Mouse (Mus musculus): Measurements from ENCODE around the gene Phf13.
"Not testable (repeated sequence)": the region's sequence is repeated elsewhere in the genome, so short reads cannot be mapped to it uniquely, and the experiment has no call there.

Gene Phf13

DNA sequence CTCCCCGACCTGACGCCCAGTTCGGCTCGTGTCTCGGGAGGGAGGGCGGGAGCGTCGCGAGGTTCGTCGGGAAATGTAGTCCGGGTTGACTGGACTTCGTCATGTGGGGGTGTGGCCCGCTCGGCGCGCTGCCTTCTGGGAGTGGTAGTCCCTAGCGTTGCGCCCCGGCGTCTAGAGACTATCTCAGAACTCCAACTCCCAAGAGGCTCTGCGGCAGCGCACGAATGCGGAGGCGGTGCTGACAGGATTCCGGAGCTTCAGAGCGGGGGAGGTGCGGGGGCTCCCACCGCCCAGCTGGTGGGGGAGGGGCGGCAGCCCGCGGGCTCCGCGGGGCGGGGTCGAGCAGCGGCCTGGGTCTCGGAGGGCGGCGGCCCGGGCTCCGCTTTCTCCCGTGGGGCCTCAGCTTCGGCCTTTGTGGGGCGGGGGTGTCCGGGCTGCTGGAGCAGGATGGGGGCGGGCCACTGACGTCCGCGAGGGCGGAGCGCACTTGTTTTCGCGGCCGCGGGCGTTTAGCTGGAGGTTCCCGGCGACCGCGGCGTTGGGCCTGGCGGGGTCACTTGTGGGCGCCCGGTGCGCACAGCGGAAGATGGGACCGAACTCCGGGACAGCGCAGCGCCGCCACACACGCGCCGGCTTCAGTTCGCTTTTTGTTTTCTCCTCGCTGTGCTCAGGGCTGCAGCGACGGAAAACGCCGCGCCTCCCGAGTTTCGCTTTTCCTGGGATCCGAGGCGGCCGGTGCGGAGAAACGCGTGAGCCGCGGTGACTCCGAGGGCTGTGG lies at the start of gene Phf13:
Gene Phf13 (minus strand): TSS at position 86 of the 778 bp plus-strand sequence.
- peak; percentile 98 to 100 for DNase-seq (ENCODE audit: low spot score in 2 of 2)

DNA sequence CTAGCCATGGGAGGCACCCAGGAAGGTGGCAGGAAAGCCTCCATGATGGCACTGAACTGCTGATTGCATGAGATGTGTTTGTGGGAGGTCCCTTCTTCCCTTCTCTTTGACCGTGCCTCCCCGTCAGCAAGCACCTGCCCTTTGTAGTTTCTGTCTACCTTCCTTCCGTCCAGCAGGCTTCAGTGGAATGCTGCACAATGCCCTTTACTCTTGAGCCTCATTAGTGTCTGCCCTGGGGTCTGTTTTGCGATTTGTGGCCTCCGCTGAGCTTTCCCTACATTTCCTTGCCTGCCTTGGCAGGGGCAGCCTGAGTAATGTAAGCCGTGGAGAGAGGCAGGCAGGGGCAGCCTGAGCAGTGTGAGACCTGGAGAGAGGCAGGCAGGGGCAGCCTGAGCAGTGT lies 48.6 kb upstream of the Phf13 start:
- no peak for DNase-seq (ENCODE audit: low spot score in 2 of 2)

DNA sequence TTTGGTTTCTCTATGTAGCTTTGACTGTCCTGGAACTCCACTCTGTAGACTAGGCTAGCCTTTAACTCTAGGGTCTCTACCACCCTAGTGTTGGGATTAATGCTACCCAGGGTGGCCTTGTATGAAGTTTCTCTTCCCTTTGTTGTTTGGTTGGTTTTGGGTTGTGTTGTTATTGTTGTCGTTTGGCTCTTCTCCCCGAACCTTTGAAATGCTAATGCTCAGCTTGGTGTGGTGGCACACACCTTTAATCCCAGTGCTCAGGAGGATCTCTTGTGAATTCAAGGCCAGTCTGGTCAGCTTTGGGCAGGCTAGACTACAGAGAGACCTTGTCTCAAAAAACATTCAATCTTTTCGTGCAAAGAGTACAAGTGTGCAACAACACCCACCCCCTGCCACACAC lies 47.1 kb upstream of the Phf13 start:
- no peak for DNase-seq (ENCODE audit: low spot score in 2 of 2)

DNA sequence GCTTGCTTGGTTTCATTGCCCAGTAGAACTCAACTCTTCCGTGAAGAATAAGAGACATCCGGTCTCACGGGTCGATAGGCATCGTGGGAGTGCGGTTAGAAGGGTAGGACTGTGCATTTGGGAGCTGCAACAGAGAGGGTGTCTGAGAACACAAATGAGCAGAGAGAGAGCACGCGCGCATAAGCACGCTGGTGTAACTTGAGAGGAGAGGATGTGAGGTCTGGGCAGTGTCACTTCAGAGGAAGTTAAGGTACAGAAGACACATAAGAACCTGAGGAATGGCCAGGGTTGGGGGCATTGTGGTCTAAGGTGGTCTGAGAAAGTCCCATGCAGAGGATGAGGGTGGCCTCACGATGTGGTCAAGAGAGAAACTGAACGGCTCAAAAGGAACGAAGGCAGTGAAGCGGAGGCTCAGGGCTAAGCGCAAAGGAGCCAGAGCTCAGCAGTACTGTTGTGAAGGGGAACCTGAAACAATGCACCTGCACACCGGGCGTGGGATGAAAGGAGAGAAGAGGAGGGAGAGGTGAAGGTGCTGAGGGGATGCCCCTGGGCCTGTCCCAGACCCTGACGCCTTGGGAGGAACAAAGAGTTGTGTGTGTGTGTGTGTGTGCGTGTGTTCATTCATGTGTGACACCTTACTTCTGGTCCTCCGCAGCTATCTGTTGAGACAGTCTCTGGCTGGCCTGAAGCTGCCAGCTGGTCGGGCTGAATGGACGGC lies 46.0 kb upstream of the Phf13 start:
- peak in 1 of 2 experiments; percentile 35 for DNase-seq (ENCODE audit: low spot score in 2 of 2)

DNA sequence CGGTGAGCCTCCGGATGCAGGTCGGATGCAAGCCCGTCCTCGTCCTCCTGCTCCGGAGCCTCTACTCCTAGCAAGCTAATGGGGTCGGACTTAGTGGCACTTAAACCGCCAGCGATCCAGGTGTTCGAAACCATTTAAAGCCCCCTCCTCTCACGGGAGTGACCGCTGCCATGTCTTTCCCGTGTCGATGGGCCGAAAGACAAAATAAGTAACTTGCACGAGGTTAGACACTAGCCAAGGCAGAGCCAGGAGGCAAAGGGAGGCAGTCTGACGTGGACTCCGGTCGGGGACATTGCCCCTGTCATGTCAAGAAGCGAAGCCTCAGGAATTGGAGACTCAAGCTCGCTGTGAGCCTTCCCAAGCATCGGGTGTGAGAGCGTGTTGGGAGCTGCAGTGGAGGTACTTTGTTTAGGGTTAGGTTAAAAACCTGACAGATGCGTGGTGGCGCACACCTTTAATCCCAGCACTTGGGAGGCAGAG lies 43.8 kb upstream of the Phf13 start:
- DNase-seq (ENCODE audit: low spot score in 2 of 2) = no peak

DNA sequence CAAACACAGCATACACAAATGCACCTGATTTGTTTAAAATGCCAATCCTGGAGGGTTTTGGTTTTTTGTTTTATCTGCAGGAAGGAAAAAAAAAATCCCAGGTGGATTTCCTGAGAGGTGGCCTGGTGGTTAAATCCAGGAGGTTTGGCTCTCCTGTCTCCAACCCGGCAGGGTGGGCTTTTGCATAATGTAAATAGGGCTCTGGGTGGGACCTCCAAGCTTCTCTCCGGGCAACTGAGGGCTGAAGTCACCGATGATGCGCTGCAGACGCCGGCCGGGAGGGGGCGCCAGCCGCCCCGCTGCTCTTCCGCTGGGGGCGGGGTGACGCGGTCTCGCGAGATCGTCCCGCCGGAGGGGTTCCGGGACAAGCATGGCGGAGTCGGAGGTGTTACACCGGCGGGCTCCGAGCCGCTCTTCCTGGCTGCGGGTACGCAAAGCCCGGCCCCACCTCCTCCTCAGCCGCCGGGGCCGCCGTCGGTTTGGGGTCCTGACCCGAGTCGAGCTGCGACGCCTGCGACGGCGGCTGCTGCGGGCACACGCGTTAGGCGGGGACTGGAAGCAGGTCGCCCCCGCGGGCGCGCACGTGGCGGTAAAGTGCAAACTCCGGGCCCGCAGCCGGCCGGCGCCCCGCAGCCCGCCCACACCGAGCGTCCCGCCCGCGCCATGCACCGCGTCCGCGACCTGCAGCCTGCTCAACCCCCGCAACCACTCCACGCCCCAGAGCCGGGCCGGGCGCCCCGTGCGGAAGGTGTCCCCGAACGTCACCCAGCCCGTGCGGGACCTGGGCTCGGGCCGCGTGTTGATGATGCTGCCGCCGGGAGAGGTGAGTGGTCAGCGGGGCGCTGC lies 43.1 kb upstream of the Phf13 start, which contains the start of gene Nol9:
Gene Nol9 (plus strand): TSS at position 337 of the 846 bp plus-strand sequence.
- DNase-seq (ENCODE audit: low spot score in 2 of 2) = peak; percentile 95 to 97

DNA sequence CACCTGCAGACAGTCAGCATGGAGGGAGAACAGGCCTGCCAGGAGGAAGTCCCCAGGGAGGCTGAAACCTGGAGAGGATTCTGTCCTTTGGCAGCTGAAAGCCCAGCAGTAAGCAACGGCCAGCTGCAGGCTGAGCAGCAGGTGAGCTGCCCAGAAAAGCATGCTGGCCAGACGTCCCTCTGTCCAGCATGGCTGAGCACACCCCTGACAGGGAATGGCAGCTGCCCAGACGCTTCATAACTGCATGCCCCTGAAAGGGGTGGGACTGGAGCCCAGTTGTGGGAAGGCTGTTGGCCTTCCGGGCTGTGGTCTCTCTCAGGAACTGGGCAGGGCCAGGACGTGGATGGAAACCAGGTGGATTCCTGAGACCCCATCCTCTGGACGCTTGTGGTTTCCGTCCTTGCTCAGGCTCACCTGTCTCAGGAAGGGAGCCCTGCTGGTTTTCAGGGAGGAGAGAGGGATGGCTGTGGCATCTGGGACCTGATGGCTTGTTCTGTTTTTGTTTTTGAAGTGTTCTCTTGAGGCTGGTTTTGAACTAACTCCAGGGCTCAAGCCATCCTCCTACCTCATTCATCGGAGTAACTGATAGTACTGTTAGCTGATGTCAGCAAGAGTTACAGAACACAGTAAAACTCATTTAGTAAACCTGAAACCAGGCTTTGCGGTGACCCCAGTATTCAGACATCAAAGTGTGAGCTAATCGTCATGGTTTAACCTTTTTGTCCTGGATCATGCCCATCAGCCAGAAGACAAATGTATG lies 42.3 kb upstream of the Phf13 start, which contains the start of gene Tas1r1:
Gene Tas1r1 (minus strand): TSS at position 344 of the 760 bp plus-strand sequence.
- DNase-seq (ENCODE audit: low spot score in 2 of 2) = no peak

DNA sequence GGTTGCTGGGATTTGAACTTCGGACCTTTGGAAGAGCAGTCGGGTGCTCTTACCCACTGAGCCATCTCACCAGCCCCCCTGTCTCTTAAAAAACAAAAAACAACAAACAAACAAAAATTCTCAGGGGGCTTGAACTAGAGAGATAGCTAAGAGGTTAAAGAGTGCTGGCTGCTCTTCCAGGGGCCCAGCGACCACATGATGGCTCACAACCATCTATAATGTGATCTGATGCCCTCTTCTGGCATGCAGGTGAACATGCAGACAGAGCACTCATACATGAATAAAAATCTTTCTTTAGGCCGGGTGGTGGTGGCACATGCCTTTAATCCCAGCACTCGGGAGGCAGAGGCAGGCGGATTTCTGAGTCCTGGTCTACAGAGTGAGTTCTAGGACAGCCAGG lies 40.4 kb upstream of the Phf13 start:
- not testable (repeated sequence) for DNase-seq (ENCODE audit: low spot score in 2 of 2)

DNA sequence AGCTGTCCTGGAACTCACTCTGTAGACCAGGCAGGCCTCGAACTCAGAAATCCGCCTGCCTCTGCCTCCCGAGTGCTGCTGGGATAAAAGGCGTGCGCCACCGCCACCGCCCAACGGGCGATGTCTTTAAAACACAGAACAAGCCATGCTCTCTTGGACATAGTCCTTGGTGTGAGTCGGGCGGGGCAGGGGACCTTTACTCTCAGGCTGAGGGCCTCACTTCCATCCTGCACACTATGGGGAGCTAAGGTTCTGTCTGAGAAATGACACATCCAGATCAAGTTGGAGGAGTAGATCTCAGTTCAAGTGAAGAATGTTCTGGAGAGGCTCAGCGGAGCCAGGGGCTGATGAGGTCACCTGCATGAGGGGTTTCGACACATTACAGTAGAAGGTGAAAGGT lies 36.9 kb upstream of the Phf13 start:
- no peak for DNase-seq (ENCODE audit: low spot score in 2 of 2)

DNA sequence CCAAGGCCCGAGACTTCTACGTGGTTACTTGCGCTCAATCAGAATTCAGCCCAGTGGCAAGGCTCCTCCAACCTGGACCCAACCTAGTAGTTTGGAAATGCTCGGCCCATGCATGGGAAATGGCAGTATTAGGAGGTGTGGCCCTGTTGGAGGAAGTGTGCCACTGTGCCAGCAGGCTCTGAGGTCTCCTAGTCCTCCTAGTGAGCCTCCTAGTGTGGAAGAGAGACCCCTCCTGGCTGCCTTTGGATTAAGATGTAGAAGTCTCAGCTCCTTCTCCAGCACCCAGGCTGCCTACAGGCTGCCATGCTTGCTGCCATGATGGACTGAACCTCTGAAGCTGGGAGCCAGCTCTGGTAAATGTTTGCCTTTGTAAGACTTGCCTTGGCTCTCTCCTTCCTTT lies 33.9 kb upstream of the Phf13 start:
- DNase-seq (ENCODE audit: low spot score in 2 of 2) = no peak

DNA sequence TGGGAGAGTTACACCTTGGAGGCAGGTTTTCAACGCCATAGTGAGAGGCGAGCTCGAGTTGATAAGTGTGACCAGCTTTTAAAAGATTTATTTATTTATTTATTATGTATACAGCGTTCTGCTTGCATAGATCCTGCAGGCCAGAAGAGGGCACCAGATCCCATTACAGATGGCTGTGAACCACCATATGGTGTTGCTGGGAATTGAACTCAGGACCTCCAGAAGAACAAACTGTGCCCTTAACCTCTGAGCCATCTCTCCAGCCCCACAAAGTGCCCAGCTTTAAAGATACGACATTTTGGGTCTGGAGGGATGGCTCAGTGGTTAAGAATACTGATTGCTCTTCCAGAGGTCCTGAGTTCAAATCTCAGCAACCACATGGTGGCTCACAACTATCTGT lies 33.0 kb upstream of the Phf13 start:
- DNase-seq (ENCODE audit: low spot score in 2 of 2) = peak in 1 of 2 experiments; percentile 58

DNA sequence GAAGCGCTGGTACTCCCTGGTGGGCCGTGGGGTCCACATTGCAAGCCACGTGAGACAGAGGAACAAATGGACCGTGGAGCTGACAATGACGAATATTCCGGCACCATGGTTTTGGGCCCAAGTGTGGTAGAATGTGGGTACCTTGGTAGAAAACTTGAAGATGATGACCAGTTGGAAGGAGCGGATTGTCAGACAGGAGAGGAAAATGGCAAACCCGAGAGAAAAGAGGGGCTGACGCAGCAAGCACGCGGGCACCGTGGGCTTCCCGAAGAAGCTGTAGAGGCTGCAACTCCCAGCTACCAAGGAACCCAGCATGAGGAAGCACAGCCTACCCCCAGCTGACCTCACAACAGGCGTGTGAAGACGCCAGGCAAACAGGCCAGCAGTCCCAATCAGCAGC lies 32.4 kb upstream of the Phf13 start:
- no peak for DNase-seq (ENCODE audit: low spot score in 2 of 2)

DNA sequence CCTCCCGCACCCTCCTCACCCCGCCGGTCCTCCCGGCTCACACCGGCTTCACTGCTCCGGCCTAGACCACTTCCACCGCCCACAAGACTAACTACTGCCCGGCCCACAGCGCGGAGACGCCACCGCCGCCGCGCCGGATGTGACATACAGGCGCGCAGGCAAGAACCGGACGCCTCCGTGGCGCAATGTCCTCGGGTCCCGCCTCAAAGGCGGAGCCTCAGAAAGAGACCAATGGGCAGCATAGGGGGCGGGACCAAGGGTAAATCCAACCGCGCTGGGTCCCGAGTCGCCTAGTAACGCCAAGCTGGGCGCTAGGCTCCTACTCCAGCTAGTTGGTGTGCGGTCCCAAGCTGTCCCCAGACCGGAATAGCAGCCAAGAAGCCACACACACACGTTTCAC lies 31.5 kb upstream of the Phf13 start, which contains the start of gene Zbtb48:
Gene Zbtb48 (minus strand): TSS at position 148 of the 400 bp plus-strand sequence.
- peak; percentile 90 to 96 for DNase-seq (ENCODE audit: low spot score in 2 of 2)

DNA sequence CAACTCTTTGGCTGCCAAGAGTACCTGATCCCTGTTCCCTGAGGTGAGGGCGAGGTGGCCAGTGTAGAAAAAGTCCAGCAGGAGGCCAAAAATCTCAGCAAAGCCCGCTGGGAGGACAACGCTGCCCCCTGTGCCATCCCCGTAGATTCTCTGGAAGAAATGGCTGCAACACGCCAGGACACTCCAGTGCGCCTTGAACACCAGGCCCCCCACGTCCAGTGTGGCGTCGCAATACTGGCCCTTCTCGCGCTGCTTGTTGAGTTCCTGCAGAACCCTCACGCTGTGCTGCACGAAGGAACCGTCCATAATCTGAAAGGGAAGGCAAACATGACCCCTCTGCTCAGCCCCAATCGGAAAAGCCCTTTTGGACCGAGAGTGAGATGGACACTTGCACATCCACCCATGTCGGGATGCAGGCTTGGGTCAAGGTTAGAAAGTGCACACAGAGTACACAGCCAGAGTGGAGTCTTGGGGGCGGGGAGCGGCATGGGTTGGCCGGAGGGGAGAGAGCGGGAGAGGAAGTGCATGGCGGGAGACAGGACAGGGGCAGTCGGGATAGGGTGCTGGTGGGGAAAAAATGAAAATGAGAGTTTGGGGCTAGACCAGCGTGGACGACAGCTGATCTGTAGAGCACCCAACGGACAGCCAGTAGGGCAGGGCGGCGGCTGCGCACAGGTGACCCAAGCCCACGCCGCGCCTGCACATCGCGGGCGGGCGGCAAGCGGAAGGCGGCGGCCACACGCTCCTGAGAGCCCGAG lies 30.9 kb upstream of the Phf13 start:
- peak in 1 of 2 experiments; percentile 30 for DNase-seq (ENCODE audit: low spot score in 2 of 2)

DNA sequence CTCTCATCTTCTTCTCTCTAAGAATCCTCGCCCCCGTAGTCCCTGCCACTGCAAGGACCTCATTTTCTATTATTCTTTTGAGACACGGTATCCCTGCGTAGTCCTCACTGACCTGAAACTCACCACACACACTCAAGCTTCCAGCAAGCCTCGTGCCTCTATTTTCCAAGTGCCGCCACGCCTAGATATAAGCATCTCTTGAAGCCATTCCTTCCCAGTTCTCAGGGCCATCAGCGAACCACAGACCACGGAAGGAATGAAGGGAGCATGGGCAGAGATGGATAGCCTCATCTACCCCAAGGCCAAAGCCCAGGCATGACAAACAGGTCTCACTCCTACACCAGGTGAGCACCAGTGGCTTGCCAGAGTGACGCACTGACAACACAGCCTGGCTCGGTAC lies 28.5 kb upstream of the Phf13 start:
- DNase-seq (ENCODE audit: low spot score in 2 of 2) = no peak

DNA sequence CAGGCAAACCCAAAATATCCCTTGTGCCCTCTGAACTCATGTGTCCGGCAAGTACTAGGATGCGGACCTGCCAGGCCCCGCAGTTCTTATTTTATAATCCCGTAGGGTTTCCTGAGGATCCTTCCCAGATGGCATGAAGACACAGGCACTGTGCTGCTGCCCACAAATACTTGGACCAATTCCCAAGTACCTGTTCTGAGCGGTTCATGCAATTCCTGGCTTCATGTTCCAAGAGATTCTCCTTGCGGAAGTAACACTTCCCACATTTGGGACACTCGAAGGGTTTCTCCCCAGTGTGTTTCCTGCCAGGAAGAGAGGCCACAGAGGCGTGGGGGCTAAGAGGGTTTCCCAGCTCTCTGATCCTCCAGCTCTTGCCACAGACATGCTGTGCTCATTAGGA lies 26.4 kb upstream of the Phf13 start:
- no peak for DNase-seq (ENCODE audit: low spot score in 2 of 2)

DNA sequence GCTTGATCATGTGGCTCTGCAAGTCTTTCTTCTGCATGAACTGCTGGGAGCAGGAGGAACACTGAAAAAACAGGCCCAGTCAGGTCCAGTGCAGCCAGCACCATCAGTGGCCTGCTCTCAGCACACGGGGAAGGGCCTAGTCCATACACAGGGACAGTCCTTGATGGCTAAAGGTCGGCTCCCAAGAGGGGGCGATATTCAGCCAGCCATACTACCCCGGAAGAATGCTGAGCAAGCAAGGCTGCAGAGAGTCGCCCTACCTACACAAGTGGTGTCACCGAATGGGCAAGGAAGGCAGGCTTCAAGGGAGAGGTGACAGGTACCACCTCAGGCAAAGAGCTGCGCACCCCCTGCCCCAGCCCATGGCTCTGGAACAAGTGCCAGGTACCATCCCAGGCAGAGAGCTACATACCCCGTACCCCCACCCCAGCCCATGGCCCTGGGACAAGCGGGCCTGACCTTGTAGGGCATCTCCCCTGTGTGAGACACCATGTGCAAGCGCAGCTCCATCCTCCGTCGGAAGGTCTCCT lies 25.6 kb upstream of the Phf13 start:
- DNase-seq (ENCODE audit: low spot score in 2 of 2) = no peak

DNA sequence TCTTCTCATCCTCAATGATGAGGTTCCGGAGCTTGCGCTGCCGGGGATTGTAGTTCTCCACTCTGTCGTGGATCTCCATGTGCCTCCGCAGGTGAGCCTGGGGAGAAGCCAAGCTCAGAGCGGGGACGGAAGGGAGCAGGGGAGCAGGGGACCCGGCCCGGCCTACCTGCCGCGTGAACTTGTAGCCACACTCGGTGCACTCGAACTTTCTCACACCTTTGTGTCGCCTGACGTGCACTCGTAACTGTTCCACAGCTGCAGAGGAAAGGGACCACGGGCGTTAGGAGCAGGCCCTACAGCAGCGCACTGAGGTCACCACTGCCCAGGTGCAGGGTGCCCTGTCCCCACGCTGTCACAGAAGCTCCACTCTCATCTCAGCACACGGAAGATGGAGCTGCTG lies 24.0 kb upstream of the Phf13 start:
- no peak for DNase-seq (ENCODE audit: low spot score in 2 of 2)

DNA sequence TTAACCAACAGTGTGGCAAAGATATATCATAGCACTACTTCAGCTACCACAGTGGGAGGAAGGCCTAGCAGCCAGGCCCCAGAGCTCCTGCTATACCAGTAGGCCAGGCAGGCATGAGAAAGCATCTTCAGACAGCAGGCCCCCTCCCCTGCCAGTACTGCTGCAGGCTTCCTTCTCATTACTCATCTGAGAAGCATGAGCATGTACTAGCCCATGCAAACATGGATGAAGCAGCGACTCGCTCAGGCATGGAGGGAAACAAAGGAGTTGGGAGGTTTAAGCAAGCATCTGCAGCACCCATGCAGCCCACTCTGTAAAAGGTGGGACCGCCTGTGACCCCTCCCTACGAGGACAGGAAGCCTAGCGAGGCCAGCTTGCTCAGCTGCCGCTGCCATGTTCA lies 23.0 kb upstream of the Phf13 start:
- no peak for DNase-seq (ENCODE audit: low spot score in 2 of 2)
